Mouse (Mus musculus): ENCODE measurements around the gene Olfr791.

DNA sequence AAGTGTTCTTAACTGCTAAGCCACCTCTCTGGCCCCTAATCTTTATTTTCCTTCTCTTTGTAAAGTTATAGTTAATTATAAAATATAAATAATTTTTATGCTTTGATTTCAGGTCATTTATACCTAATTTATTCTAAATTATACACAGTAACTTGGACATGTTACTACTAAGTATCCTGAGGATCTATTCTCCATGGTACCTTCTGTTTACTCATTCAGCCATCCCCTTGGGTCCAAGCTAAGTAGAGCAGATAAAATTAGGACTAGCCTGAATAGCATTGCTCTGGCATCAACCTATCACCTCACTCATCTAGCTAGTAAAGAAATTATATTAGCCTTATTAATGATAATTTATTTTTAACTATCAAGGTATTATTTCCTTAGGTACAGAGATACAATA is 23.4 kb upstream of the Olfr791 start, which contains the start of gene Olfr790:
- TF ChIP-seq CTCF (IDR thresholded peaks at IDR 0.05; ENCODE audit: low read depth, low read length) (no peak), TAL1 (conservative IDR thresholded peaks at IDR 0.05; ENCODE audit: low read depth, low read length) (no peak), GATA1 (IDR thresholded peaks at IDR 0.05; ENCODE audit: borderline replicate concordance, low read length) (no peak), GATA2 (IDR thresholded peaks at IDR 0.05; ENCODE audit: borderline replicate concordance, low read depth, low read length) (no peak), POLR2AphosphoS5 (IDR thresholded peaks at IDR 0.05; ENCODE audit: insufficient replicate concordance, low read depth, low read length) (no peak)
